Mouse (Mus musculus): ENCODE results near the gene Blnk. TPM values are rescaled to one million over a fixed set of nuclear protein-coding genes. Genes with fewer than 3 reads are reported as not detected.

The Blnk gene
- polyA plus RNA-seq, 1 experiment from 2014 or later, result 22.6 TPM

- H3K9me3 ChIP-seq (ENCODE audit: control insufficient read depth, low read length), result no peaks in the 10 kb centered on the region
- H3K36me3 ChIP-seq (ENCODE audit: control insufficient read depth, insufficient read depth, low read length), result no peaks in the 10 kb centered on the region
- ATAC-seq, result no peak
Observed at GRCm38 (mm10) chr19:40962988-40963387, 31.3 kb downstream of the Blnk start.

GRCm38 (mm10) chr19:40958981-40959380 lies 35.4 kb downstream of the Blnk start:
- Histone ChIP-seq H3K4me2 (ENCODE audit: low read depth, low read length) (no peak overlapping the region), H3K4me3 (ENCODE audit: low read length) (no peak overlapping the region), H3K4me1 (ENCODE audit: control insufficient read depth, insufficient read depth, low read length) (peaks cover 3% of the 10 kb centered on the region), H3K9ac (ENCODE audit: low read depth, low read length) (no peak overlapping the region), H3K9me3 (ENCODE audit: control insufficient read depth, low read length) (no peaks in the 10 kb centered on the region), H3K27ac (ENCODE audit: low read length) (no peak overlapping the region), H3K36me3 (ENCODE audit: control insufficient read depth, insufficient read depth, low read length) (no peaks in the 10 kb centered on the region), H3K27me3 (replicated peaks; ENCODE audit: control insufficient read depth, insufficient read depth, low read length) (no peaks in the 10 kb centered on the region)
- ATAC-seq, result no peak
- WGBS, result 44% methylated on average over 1 of the region's 1 CpGs

More at GRCm38 (mm10) chr19:40962988-40963387, 31.3 kb downstream of the Blnk start:
- Histone ChIP-seq H3K4me1 (ENCODE audit: control insufficient read depth, insufficient read depth, low read length) (peaks cover 13% of the 10 kb centered on the region), H3K4me3 (ENCODE audit: low read length) (no peak overlapping the region), H3K27me3 (replicated peaks; ENCODE audit: control insufficient read depth, insufficient read depth, low read length) (no peaks in the 10 kb centered on the region), H3K27ac (ENCODE audit: low read length) (no peak overlapping the region), H3K4me2 (ENCODE audit: low read depth, low read length) (no peak overlapping the region), H3K9ac (ENCODE audit: low read depth, low read length) (no peak overlapping the region)
- 50% methylated on average over 12 of the region's 12 CpGs for WGBS

GRCm38 (mm10) chr19:40946937-40947577 lies 47.3 kb downstream of the Blnk start:
- H3K4me2 ChIP-seq (ENCODE audit: low read depth, low read length), result no peak overlapping the region
- no peaks in the 10 kb centered on the region for H3K36me3 ChIP-seq (ENCODE audit: control insufficient read depth, insufficient read depth, low read length)
- 74% methylated on average over 4 of the region's 4 CpGs for WGBS
- H3K27me3 ChIP-seq (replicated peaks; ENCODE audit: control insufficient read depth, insufficient read depth, low read length), result no peaks in the 10 kb centered on the region
- H3K4me3 ChIP-seq (ENCODE audit: low read length), result no peak overlapping the region
- no peak overlapping the region for H3K27ac ChIP-seq (ENCODE audit: low read length)
- H3K4me1 ChIP-seq (ENCODE audit: control insufficient read depth, insufficient read depth, low read length), result no peaks in the 10 kb centered on the region
- H3K9me3 ChIP-seq (ENCODE audit: control insufficient read depth, low read length), result no peaks in the 10 kb centered on the region
- no peak for ATAC-seq
- no peak overlapping the region for H3K9ac ChIP-seq (ENCODE audit: low read depth, low read length)

GRCm38 (mm10) chr19:40943552-40943951 lies 50.8 kb downstream of the Blnk start:
- Histone ChIP-seq H3K4me1 (ENCODE audit: control insufficient read depth, insufficient read depth, low read length) (no peaks in the 10 kb centered on the region), H3K36me3 (ENCODE audit: control insufficient read depth, insufficient read depth, low read length) (no peaks in the 10 kb centered on the region; the same call in 1 of the 2 replicates), H3K4me3 (ENCODE audit: low read length) (no peak overlapping the region), H3K9ac (ENCODE audit: low read depth, low read length) (no peak overlapping the region), H3K27me3 (replicated peaks; ENCODE audit: control insufficient read depth, insufficient read depth, low read length) (no peaks in the 10 kb centered on the region), H3K4me2 (ENCODE audit: low read depth, low read length) (no peak overlapping the region), H3K9me3 (ENCODE audit: control insufficient read depth, low read length) (no peaks in the 10 kb centered on the region), H3K27ac (ENCODE audit: low read length) (no peak overlapping the region)
- WGBS, result 88% methylated on average over 7 of the region's 7 CpGs
- no peak for ATAC-seq

- Histone ChIP-seq H3K9ac (ENCODE audit: low read depth, low read length) (no peak overlapping the region), H3K4me3 (ENCODE audit: low read length) (no peak overlapping the region), H3K27ac (ENCODE audit: low read length) (no peak overlapping the region), H3K27me3 (replicated peaks; ENCODE audit: control insufficient read depth, insufficient read depth, low read length) (no peaks in the 10 kb centered on the region), H3K36me3 (ENCODE audit: control insufficient read depth, insufficient read depth, low read length) (no peaks in the 10 kb centered on the region; the same call in 1 of the 2 replicates), H3K4me2 (ENCODE audit: low read depth, low read length) (no peak overlapping the region), H3K4me1 (ENCODE audit: control insufficient read depth, insufficient read depth, low read length) (no peaks in the 10 kb centered on the region), H3K9me3 (ENCODE audit: control insufficient read depth, low read length) (no peaks in the 10 kb centered on the region)
- WGBS, result 45% methylated on average over 5 of the region's 5 CpGs
- no peak for ATAC-seq
Observed at GRCm38 (mm10) chr19:40936038-40936437, 58.3 kb downstream of the Blnk start.

- no peaks in the 10 kb centered on the region for H3K27me3 ChIP-seq (replicated peaks; ENCODE audit: control insufficient read depth, insufficient read depth, low read length)
- H3K36me3 ChIP-seq (ENCODE audit: control insufficient read depth, insufficient read depth, low read length), result no peaks in the 10 kb centered on the region; the same call in 1 of the 2 replicates
- ATAC-seq, result no peak
- H3K9me3 ChIP-seq (ENCODE audit: control insufficient read depth, low read length), result no peaks in the 10 kb centered on the region
- H3K27ac ChIP-seq (ENCODE audit: low read length), result no peak overlapping the region
- H3K9ac ChIP-seq (ENCODE audit: low read depth, low read length), result no peak overlapping the region
- H3K4me2 ChIP-seq (ENCODE audit: low read depth, low read length), result no peak overlapping the region
- WGBS, result 49% methylated on average over 8 of the region's 8 CpGs
- H3K4me1 ChIP-seq (ENCODE audit: control insufficient read depth, insufficient read depth, low read length), result no peaks in the 10 kb centered on the region
- H3K4me3 ChIP-seq (ENCODE audit: low read length), result no peak overlapping the region
Observed at GRCm38 (mm10) chr19:40935376-40935775, 59.0 kb downstream of the Blnk start.

- Histone ChIP-seq H3K9me3 (ENCODE audit: control insufficient read depth, low read length) (no peaks in the 10 kb centered on the region), H3K4me3 (ENCODE audit: low read length) (no peak overlapping the region), H3K27ac (ENCODE audit: low read length) (no peak overlapping the region), H3K4me1 (ENCODE audit: control insufficient read depth, insufficient read depth, low read length) (no peaks in the 10 kb centered on the region), H3K27me3 (replicated peaks; ENCODE audit: control insufficient read depth, insufficient read depth, low read length) (no peaks in the 10 kb centered on the region), H3K9ac (ENCODE audit: low read depth, low read length) (no peak overlapping the region), H3K36me3 (ENCODE audit: control insufficient read depth, insufficient read depth, low read length) (no peaks in the 10 kb centered on the region), H3K4me2 (ENCODE audit: low read depth, low read length) (no peak overlapping the region)
- WGBS, result 67% methylated on average over 9 of the region's 9 CpGs
- no peak for ATAC-seq
Observed at GRCm38 (mm10) chr19:40931581-40932369, 62.6 kb downstream of the Blnk start.

GRCm38 (mm10) chr19:40895393-40895703 lies 99.0 kb downstream of the Blnk start:
- H3K4me2 ChIP-seq (ENCODE audit: low read depth, low read length), result peak overlapping the region; percentile 54
- H3K27me3 ChIP-seq (replicated peaks; ENCODE audit: control insufficient read depth, insufficient read depth, low read length), result peaks cover 2% of the 10 kb centered on the region; the same call in 1 of the 2 replicates
- no peaks in the 10 kb centered on the region for H3K36me3 ChIP-seq (ENCODE audit: control insufficient read depth, insufficient read depth, low read length)
- peak overlapping the region; percentile 87 for H3K9ac ChIP-seq (ENCODE audit: low read depth, low read length)
- peak overlapping the region; percentile 92; the same call in 1 of the 2 replicates for H3K27ac ChIP-seq (ENCODE audit: low read length)
- WGBS, result 4% methylated on average over 6 of the region's 6 CpGs
- H3K9me3 ChIP-seq (ENCODE audit: control insufficient read depth, low read length), result peaks cover 5% of the 10 kb centered on the region; the same call in 1 of the 2 replicates
- H3K4me1 ChIP-seq (ENCODE audit: control insufficient read depth, insufficient read depth, low read length), result no peaks in the 10 kb centered on the region
- no peak for ATAC-seq
- H3K4me3 ChIP-seq (ENCODE audit: low read length), result peak overlapping the region; percentile 82

- no peaks in the 10 kb centered on the region for H3K36me3 ChIP-seq (ENCODE audit: control insufficient read depth, insufficient read depth, low read length)
- no peaks in the 10 kb centered on the region for H3K4me1 ChIP-seq (ENCODE audit: control insufficient read depth, insufficient read depth, low read length)
- WGBS, result under 1% methylated on average over 89 of the region's 89 CpGs
- H3K9me3 ChIP-seq (ENCODE audit: control insufficient read depth, low read length), result peaks cover 5% of the 10 kb centered on the region; the same call in 1 of the 2 replicates
- peaks cover 2% of the 10 kb centered on the region; the same call in 1 of the 2 replicates for H3K27me3 ChIP-seq (replicated peaks; ENCODE audit: control insufficient read depth, insufficient read depth, low read length)
- peak within 1 kb of the TSS; percentile 82 for H3K4me3 ChIP-seq (ENCODE audit: low read length)
- H3K9ac ChIP-seq (ENCODE audit: low read depth, low read length), result peak within 1 kb of the TSS; percentile 87
- peak; percentile 94 for ATAC-seq
- peak within 1 kb of the TSS; percentile 54 for H3K4me2 ChIP-seq (ENCODE audit: low read depth, low read length)
- H3K27ac ChIP-seq (ENCODE audit: low read length), result peak within 1 kb of the TSS; percentile 92
Observed at GRCm38 (mm10) chr19:40894519-40895392, 99.6 kb downstream of the Blnk start, which contains the start of gene Zfp518a. TSS of gene Zfp518a (plus strand) at chr19:40894705.

Data from intestine, embryonic 16.5 days (tissue).